Mouse (Mus musculus) olfactory bulb, adult 2 months (tissue): Measurements from ENCODE around the gene Tspyl4.
"Not testable (repeated sequence)": the region's sequence is repeated elsewhere in the genome, so short reads cannot be mapped to it uniquely, and the experiment has no call there.

Experiments used
- CTCF ChIP-seq: fragments of 200-500 bp; IDR thresholded peaks from 2 replicates; pipeline ENCODE4 v1.5.1; 2012; ENCODE audit warnings: low read depth, mild to moderate bottlenecking, low read length, moderate library complexity; ENCODE audit not compliant: insufficient read depth
- POLR2A ChIP-seq: fragments of 200-500 bp; IDR thresholded peaks from 2 replicates; pipeline ENCODE4 v1.6.1; 2012; ENCODE audit warnings: mild to moderate bottlenecking, low read depth, low read length, moderate library complexity; ENCODE audit not compliant: insufficient read depth

- not testable (repeated sequence) for TF ChIP-seq CTCF, POLR2A
Measured at GRCm38 (mm10) chr10:34252833-34253232, 44.4 kb upstream of the Tspyl4 start.
